Mouse (Mus musculus): ENCODE results near the gene Tmem198. TPM values are rescaled to one million over a fixed set of nuclear protein-coding genes. Genes with fewer than 3 reads are reported as not detected.

Gene Tmem198
- polyA plus RNA-seq, 1 experiment from 2014 or later: 0.18 TPM

GRCm38 (mm10) chr1:75456746-75457564, 22.4 kb upstream of the Tmem198 start:
- no peak overlapping the region for H3K9ac ChIP-seq
- H3K27ac ChIP-seq: no peak overlapping the region
- 8% methylated on average over 14 of the region's 14 CpGs for WGBS (ENCODE audit: insufficient replicate concordance)
- H3K4me2 ChIP-seq: no peak overlapping the region
- H3K4me3 ChIP-seq: no peak overlapping the region
- H3K27me3 ChIP-seq (replicated peaks): peaks cover 98% of the 10 kb centered on the region
- H3K9me3 ChIP-seq (replicated peaks): no peaks in the 10 kb centered on the region
- H3K36me3 ChIP-seq: no peaks in the 10 kb centered on the region
- H3K4me1 ChIP-seq: peaks cover 55% of the 10 kb centered on the region
- ATAC-seq: 0 out of 2 replicates have a peak, but pooled peaks have one; percentile 9

DNA sequence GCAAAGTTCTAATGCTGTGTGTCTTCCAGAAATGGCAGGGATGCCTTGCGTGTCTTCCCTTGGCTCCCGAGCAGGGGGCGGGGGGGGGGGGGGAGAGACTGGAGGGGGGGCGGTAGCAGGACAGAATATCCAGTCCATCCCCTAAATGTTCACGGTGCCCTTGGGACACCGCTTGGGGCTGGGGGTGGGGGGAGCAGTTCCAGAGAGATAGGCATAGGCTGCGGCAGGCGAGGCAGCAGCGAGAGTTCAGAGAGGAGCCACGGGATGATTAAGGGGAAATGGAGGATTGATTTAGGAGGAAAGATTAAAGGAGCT, 21.7 kb upstream of the Tmem198 start:
- Histone ChIP-seq H3K4me3 (peak overlapping the region; percentile 42), H3K27me3 (replicated peaks) (peaks cover 91% of the 10 kb centered on the region), H3K9me3 (replicated peaks) (no peaks in the 10 kb centered on the region), H3K4me2 (peak overlapping the region; percentile 65), H3K4me1 (peaks cover 61% of the 10 kb centered on the region), H3K27ac (no peak overlapping the region), H3K9ac (no peak overlapping the region), H3K36me3 (no peaks in the 10 kb centered on the region)
- WGBS (ENCODE audit: insufficient replicate concordance): 3% methylated on average over 7 of the region's 10 CpGs
- ATAC-seq: no peak

- H3K9ac ChIP-seq: peak overlapping the region; percentile 27; the same call in 1 of the 2 replicates
- peaks cover 85% of the 10 kb centered on the region for H3K27me3 ChIP-seq (replicated peaks)
- H3K27ac ChIP-seq: peak overlapping the region; percentile 58; the same call in 1 of the 2 replicates
These were observed 21.1 kb upstream of the Tmem198 start for GRCm38 (mm10) chr1:75458025-75458788.

DNA sequence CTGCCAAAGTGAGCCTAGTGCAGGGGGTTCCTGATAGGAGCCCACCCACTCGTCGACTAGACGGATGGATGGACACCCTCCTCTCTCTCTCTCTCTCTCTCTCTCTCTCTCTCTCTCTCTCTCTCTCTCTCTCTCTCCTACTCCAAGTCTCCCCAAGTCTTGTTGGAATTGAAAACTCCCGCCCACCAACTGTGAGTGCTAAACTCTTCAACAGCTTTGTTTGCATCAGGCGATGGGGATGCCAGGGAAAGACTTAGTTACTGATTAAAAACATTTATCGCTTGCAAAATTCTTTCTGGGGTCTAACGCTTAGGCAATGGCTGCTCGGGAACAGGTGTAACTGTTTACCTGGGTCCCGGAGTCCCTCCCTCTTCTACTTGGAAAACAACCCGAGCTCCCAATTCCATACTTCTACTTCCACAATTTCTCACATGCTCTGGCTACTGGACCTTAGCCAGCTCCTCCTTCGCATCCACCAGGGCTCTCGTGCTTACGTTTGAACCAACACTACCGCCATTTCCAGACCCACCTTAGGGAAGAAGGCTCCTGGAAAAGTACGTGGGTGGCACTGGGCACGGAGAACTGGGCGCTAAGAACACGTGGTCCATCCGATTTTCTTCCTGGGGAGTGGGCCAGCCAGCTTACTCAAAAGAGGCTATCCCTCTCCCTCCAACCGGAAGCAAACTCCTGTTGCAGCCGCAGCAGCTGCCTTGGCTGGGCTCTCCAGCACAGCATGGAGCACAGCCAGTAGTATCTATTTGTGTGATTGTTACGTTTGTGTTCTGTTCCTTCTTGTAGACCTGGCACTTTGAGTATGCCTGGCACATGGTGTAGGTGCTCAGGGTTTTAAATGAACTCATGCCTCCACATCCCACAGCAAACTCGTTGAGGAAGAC, 20.3 kb upstream of the Tmem198 start:
- Histone ChIP-seq H3K4me2 (peak overlapping the region; percentile 65), H3K36me3 (no peaks in the 10 kb centered on the region), H3K4me3 (peak overlapping the region; percentile 42), H3K4me1 (peaks cover 74% of the 10 kb centered on the region), H3K27me3 (replicated peaks) (peaks cover 80% of the 10 kb centered on the region), H3K27ac (peak overlapping the region; percentile 58; the same call in 1 of the 2 replicates), H3K9me3 (replicated peaks) (no peaks in the 10 kb centered on the region), H3K9ac (no peak overlapping the region)
- no peak for ATAC-seq
- WGBS (ENCODE audit: insufficient replicate concordance): 21% methylated on average over 20 of the region's 23 CpGs

More at GRCm38 (mm10) chr1:75458025-75458788, 21.1 kb upstream of the Tmem198 start:
- Histone ChIP-seq H3K9me3 (replicated peaks) (no peaks in the 10 kb centered on the region), H3K4me1 (peaks cover 65% of the 10 kb centered on the region), H3K4me2 (peak overlapping the region; percentile 65), H3K36me3 (no peaks in the 10 kb centered on the region), H3K4me3 (peak overlapping the region; percentile 42)
- ATAC-seq: peak; percentile 57
- WGBS (ENCODE audit: insufficient replicate concordance): 3% methylated on average over 42 of the region's 42 CpGs

GRCm38 (mm10) chr1:75460297-75460696, 19.0 kb upstream of the Tmem198 start:
- Histone ChIP-seq H3K36me3 (no peaks in the 10 kb centered on the region), H3K4me2 (no peak overlapping the region), H3K4me1 (peaks cover 81% of the 10 kb centered on the region), H3K4me3 (no peak overlapping the region), H3K9ac (no peak overlapping the region), H3K9me3 (replicated peaks) (no peaks in the 10 kb centered on the region), H3K27me3 (replicated peaks) (peaks cover 80% of the 10 kb centered on the region), H3K27ac (no peak overlapping the region)
- ATAC-seq: no peak
- 54% methylated on average over 7 of the region's 7 CpGs for WGBS (ENCODE audit: insufficient replicate concordance)

GRCm38 (mm10) chr1:75462636-75463035, 16.7 kb upstream of the Tmem198 start:
- H3K9me3 ChIP-seq (replicated peaks): no peaks in the 10 kb centered on the region
- peak overlapping the region; percentile 65 for H3K4me2 ChIP-seq
- H3K36me3 ChIP-seq: no peaks in the 10 kb centered on the region
- ATAC-seq: peak; percentile 79
- H3K9ac ChIP-seq: peak overlapping the region; percentile 44
- peaks cover 78% of the 10 kb centered on the region for H3K27me3 ChIP-seq (replicated peaks)
- no peak overlapping the region for H3K4me3 ChIP-seq
- 6% methylated on average over 1 of the region's 1 CpGs for WGBS (ENCODE audit: insufficient replicate concordance)
- peak overlapping the region; percentile 80 for H3K27ac ChIP-seq
- peaks cover 75% of the 10 kb centered on the region for H3K4me1 ChIP-seq

GRCm38 (mm10) chr1:75463652-75464204, 15.6 kb upstream of the Tmem198 start:
- peak overlapping the region; percentile 46 for H3K9ac ChIP-seq
- 33% methylated on average over 5 of the region's 5 CpGs for WGBS (ENCODE audit: insufficient replicate concordance)
- peaks cover 64% of the 10 kb centered on the region for H3K4me1 ChIP-seq
- 0 out of 2 replicates have a peak overlapping the region, but pooled peaks have one; percentile 21 for H3K4me3 ChIP-seq
- H3K4me2 ChIP-seq: peak overlapping the region; percentile 65
- peak overlapping the region; percentile 80 for H3K27ac ChIP-seq
- peaks cover 78% of the 10 kb centered on the region for H3K27me3 ChIP-seq (replicated peaks)
- H3K36me3 ChIP-seq: no peaks in the 10 kb centered on the region
- H3K9me3 ChIP-seq (replicated peaks): no peaks in the 10 kb centered on the region
- peak; percentile 90 for ATAC-seq

- WGBS (ENCODE audit: insufficient replicate concordance): 7% methylated on average over 14 of the region's 14 CpGs
- H3K4me2 ChIP-seq: 0 out of 2 replicates have a peak overlapping the region, but pooled peaks have one; percentile 7
- no peak overlapping the region for H3K4me3 ChIP-seq
- H3K36me3 ChIP-seq: no peaks in the 10 kb centered on the region
- H3K9ac ChIP-seq: no peak overlapping the region
- H3K4me1 ChIP-seq: peaks cover 43% of the 10 kb centered on the region
- H3K9me3 ChIP-seq (replicated peaks): no peaks in the 10 kb centered on the region
- no peak for ATAC-seq
- no peak overlapping the region for H3K27ac ChIP-seq
- H3K27me3 ChIP-seq (replicated peaks): peaks cover 82% of the 10 kb centered on the region
These were observed 12.0 kb upstream of the Tmem198 start for GRCm38 (mm10) chr1:75467215-75467927.

DNA sequence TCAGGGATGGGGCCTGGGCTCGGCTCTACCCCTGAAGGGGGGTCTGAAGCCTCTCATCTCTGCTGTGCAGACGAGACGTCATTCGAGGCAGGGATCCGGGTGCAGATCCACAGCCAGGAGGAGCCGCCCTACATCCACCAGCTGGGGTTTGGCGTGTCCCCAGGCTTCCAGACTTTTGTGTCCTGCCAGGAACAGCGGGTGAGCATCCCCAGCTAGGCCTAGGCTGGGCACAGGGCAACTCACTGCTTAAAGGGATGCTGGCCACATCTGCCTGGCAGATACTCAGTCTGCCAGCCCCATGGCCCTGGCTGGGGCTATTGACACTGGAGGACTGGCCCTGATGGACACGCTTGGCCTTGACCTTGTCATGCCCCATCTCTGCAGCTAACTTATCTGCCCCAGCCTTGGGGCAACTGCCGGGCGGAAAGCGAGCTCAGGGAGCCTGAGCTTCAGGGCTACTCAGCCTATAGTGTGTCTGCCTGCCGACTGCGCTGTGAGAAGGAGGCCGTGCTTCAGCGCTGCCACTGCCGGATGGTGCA, 10.0 kb upstream of the Tmem198 start:
- no peak overlapping the region for H3K4me3 ChIP-seq
- ATAC-seq: no peak
- H3K27me3 ChIP-seq (replicated peaks): peaks cover 95% of the 10 kb centered on the region
- H3K9ac ChIP-seq: no peak overlapping the region
- WGBS (ENCODE audit: insufficient replicate concordance): 64% methylated on average over 17 of the region's 17 CpGs
- H3K4me2 ChIP-seq: no peak overlapping the region
- H3K27ac ChIP-seq: no peak overlapping the region
- H3K4me1 ChIP-seq: peaks cover 23% of the 10 kb centered on the region
- H3K36me3 ChIP-seq: peaks cover 11% of the 10 kb centered on the region
- no peaks in the 10 kb centered on the region for H3K9me3 ChIP-seq (replicated peaks)

DNA sequence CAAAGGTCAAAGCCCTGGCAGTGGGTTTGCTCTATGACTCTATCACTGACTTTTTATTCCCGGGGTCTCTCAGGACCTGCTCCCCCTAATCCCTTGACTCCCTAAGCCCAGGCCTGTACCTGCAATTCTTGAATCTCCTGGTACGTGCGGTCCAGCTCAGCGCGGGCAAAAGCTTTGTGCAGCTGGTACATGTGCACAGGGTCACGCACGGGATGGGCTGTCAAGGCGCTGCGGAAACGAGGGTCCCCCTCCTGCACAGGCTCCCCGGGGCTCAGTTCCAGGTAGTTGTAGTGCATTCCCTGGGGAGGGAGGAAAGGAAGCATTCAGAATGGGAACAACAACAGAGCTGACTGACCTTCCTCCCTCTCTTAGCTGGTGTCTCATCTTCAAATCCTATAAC, 2.9 kb upstream of the Tmem198 start:
- no peak overlapping the region for H3K27ac ChIP-seq
- ATAC-seq: no peak
- H3K9me3 ChIP-seq (replicated peaks): no peaks in the 10 kb centered on the region
- peaks cover 99% of the 10 kb centered on the region for H3K27me3 ChIP-seq (replicated peaks)
- no peak overlapping the region for H3K4me3 ChIP-seq
- no peak overlapping the region for H3K4me2 ChIP-seq
- WGBS (ENCODE audit: insufficient replicate concordance): 88% methylated on average over 11 of the region's 11 CpGs
- peaks cover 35% of the 10 kb centered on the region for H3K36me3 ChIP-seq
- H3K4me1 ChIP-seq: peaks cover 32% of the 10 kb centered on the region
- no peak overlapping the region for H3K9ac ChIP-seq
